Mouse (Mus musculus) cerebellum, adult 2 months (tissue): ENCODE results near the gene Hnf4a. TPM values are rescaled to one million over a fixed set of nuclear protein-coding genes. Genes with fewer than 3 reads are reported as not detected.

Experiments
- DNase-seq, 2 experiments: peaks; one replicate each; pipeline ENCODE4 v3.0.0; 2021
- H3K27ac ChIP-seq: fragments of 200-500 bp; 2 replicates; pipeline ENCODE4 v1.5.1; 2012; ENCODE audit warnings: low read length, control low read depth, inconsistent platforms; ENCODE audit not compliant: insufficient read depth
- H3K27me3 ChIP-seq: fragments of 200-500 bp; 2 replicates; pipeline ENCODE4 v1.6.1; 2012; ENCODE audit warnings: inconsistent platforms, mild to moderate bottlenecking, low read length, moderate library complexity; ENCODE audit not compliant: control insufficient read depth, insufficient read depth
- H3K4me1 ChIP-seq: fragments of 200-500 bp; 2 replicates; pipeline ENCODE4 v1.6.1; 2011; ENCODE audit warnings: low read length; ENCODE audit not compliant: control insufficient read depth, insufficient read depth
- H3K4me3 ChIP-seq: fragments of 200-500 bp; replicated peaks from 2 replicates; pipeline ENCODE3; 2011; ENCODE audit warnings: mild to moderate bottlenecking, low read depth, low read length, control low read depth; ENCODE audit not compliant: insufficient read depth
- CTCF ChIP-seq: fragments of 200-500 bp; IDR thresholded peaks from 2 replicates; pipeline ENCODE4 v1.5.1; 2011; ENCODE audit warnings: low read depth, mild to moderate bottlenecking, control low read depth, low read length, moderate library complexity, borderline replicate concordance; ENCODE audit not compliant: insufficient read depth
- POLR2A ChIP-seq: fragments of 200-500 bp; IDR thresholded peaks from 2 replicates; pipeline ENCODE4 v1.6.1; 2011; ENCODE audit warnings: low read length, control low read depth, borderline replicate concordance; ENCODE audit not compliant: insufficient read depth
- WGBS: fragments of 180-500 bp; shearing (Covaris S2); methylation state at CpG from one replicate; pipeline ENCODE4 v1.1.7; 2018; 5-methylcytosine and 5-hydroxymethylcytosine counted together
- polyA plus RNA-seq: library from polyadenylated mRNA; depleted of rRNA; stranded (reverse); fragments of >200 nt; gene quantifications from 2 replicates; pipeline ENCODE4 v1.2.3, GENCODE M21; 2012

Gene Hnf4a
- polyA plus RNA-seq, 1 experiment = 0.03 TPM

DNA sequence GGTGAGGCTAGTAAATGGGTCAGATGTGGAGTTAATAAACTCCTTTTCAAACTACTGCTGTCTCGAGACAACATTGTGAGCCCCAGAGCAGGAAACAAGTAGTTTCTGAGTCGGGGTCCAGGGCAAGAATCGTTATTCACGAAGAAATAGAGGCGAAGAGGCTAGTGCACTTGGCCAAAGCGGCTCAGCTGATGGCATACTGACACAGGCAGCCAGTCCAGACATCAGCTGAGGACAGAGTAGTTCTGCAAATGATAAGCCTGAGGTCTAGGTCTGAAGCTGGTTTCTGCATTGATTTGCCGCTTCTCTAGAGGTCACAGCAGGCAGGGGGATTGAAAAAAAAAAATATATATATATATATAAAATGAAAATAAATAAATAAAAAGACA, 95.1 kb downstream of the Hnf4a start:
- 55% methylated on average over 7 of the region's 7 CpGs for WGBS
- Histone ChIP-seq H3K27ac (peak overlapping the region; percentile 87), H3K4me3 (peak overlapping the region; percentile 82), H3K27me3 (no peaks in the 10 kb centered on the region), H3K4me1 (peaks cover 3% of the 10 kb centered on the region)
- TF ChIP-seq POLR2A = no peak
- no peak for TF ChIP-seq CTCF
- DNase-seq = peak; percentile 32 to 38

DNA sequence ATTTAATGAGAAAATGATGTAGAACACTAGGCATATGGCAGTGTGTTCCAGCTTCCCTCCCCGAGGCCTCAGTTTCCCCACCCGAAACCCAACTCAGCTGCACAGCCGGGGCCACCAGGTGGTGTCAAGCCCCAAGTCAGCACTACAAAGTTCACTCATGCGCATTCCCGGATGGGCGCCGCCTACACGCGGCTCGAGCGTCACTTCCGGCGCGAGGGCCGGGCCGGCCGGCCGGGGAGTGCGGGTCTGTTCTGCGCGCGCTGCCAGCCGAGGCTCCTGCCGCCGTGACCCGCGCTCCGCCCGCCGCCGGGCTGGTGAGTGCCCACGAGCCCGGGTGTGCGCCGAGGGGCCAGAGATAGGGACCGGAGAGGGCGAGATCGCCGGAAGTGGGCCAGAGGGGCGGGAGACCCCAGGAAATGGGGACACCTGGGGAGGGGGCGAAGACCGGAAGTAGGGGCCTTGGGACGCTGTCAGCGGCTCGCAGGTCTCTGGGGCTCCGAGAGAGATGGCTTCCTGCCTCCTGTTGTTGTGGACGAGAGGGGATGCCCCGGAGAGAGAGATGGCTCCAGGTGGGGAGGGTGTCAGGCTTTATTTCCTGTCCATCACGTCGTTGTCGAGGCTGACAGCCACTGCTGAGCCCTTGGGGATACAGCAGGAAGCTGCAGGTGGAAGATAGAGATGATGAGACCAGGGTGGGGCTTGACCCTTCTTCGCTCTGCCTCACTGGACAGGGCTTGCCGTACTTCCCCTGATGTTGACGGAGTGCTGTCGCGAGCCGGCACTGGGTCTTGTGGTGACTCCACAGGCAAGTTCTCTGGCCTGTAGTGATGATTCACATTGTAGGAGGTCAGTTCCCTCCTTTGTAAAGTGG, 95.7 kb downstream of the Hnf4a start, which contains the start of gene Ttpal:
Gene Ttpal (plus strand): TSS at position 214 of the 871 bp plus-strand sequence.
- TF ChIP-seq CTCF = peak; percentile 54; the same call in 1 of the 2 replicates
- peak; percentile 88 for TF ChIP-seq POLR2A
- Histone ChIP-seq H3K27me3 (no peaks in the 10 kb centered on the region), H3K4me1 (peaks cover 3% of the 10 kb centered on the region), H3K4me3 (peak within 1 kb of the TSS; percentile 82), H3K27ac (peak within 1 kb of the TSS; percentile 87)
- DNase-seq = peak; percentile 89 to 90
- WGBS = under 1% methylated on average over 57 of the region's 57 CpGs

DNA sequence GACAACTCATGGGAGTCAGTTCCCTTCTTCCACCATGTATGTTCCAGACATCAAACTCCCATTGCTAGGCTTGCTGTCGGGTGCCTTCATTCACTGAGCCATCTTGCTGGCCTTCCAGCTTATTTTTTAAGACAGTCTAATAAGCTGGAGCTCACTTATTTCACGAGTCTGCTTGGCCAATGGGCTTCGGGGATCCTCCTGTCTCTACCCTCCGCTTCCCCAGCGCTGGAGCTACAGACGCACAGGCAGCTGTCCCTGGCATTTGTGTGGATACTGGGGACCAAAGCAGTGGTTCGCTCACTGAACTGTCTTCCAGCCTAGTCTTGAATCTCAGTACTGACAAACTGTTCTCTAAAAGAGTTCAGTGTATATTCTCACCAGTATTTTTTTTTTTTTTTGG, 99.6 kb downstream of the Hnf4a start:
- no peak overlapping the region for H3K4me3 ChIP-seq
- WGBS = 81% methylated on average over 7 of the region's 7 CpGs
- H3K27me3 ChIP-seq = no peaks in the 10 kb centered on the region
- no peak for DNase-seq
- H3K4me1 ChIP-seq = peaks cover 10% of the 10 kb centered on the region
- no peak overlapping the region for H3K27ac ChIP-seq
- TF ChIP-seq POLR2A (no peak), CTCF (no peak)

DNA sequence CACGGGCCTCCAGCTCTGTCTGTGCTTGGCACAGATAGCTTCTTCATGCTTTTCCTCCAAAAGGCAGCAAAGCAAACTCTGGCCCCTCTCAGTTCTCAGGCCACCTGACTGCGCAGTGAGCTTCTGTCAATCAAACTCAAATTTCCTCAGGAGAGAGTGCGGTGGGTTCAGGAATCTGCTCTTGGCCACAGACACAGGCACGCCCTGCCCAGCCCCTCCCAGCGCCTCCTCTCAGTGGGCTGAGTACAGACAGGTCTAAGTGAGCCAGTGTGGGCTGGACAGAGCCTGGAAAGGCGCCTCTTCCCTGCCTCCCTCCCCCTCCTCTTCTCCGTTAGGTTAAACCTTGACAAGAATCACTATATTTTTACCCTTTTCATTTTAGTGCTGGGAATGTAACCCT, 101.4 kb downstream of the Hnf4a start:
- H3K4me1 ChIP-seq = peaks cover 7% of the 10 kb centered on the region
- WGBS = 88% methylated on average over 7 of the region's 7 CpGs
- no peak overlapping the region for H3K27ac ChIP-seq
- H3K4me3 ChIP-seq = no peak overlapping the region
- no peaks in the 10 kb centered on the region for H3K27me3 ChIP-seq
- TF ChIP-seq POLR2A (no peak), CTCF (no peak)
- no peak for DNase-seq

DNA sequence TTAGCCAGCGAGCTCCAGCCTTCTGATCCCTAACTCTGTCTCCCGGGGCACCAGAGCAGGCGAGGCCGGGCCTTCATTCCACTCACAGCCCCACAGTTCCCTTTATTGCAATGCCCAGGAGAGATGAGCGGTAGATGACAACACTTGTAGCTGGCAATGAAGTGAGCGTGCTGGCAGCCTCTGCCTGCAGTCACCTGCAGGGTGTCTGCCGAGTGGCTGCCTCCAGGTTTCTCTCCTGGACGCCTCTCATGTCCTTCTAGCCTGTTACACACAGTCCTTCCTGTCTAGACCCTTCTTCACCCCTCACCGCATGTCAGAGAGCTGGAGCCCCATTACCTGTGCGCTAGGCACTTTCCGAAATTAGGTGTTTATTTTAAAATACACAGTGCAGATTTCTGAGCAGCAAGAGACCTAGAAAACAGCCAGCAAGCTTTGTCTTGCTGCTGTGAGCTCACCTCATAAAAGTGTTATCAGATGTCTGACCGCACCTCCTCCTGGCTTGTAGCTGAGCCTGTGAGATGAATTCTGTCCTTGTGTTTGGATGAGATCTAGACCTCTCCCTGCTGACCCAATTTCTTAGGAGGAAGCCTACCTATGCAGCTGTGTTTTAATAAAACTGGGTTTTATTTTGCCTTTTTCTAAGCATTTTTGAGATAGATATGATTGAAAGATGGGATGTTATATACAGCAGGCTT, 102.8 kb downstream of the Hnf4a start:
- Histone ChIP-seq H3K4me1 (peaks cover 7% of the 10 kb centered on the region), H3K4me3 (no peak overlapping the region), H3K27ac (peak overlapping the region; percentile 66), H3K27me3 (no peaks in the 10 kb centered on the region)
- no peak for TF ChIP-seq POLR2A
- no peak; the same call in 1 of the 2 replicates for TF ChIP-seq CTCF
- peak; percentile 52 to 62 for DNase-seq
- 18% methylated on average over 12 of the region's 12 CpGs for WGBS

DNA sequence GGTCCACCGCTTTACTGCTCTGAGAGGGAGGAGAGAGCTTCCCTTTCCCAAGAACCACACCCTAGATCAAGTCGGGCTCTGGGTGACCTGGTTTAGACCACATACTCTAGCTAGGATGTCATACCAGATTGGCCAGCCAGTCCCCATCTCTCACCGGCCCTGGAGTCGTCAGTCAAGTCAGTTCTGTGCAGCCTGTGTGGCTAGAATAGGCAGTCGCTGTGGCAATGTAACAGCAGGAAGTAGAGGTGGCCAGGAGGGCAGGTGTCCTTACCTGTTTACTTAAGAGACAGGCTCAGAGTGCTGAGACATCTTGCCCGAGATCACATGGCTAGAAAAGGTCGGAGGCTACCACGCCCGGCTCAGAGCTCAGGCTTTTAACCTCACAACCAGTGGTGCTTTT, 104.6 kb downstream of the Hnf4a start:
- H3K27ac ChIP-seq = no peak overlapping the region
- TF ChIP-seq POLR2A = no peak
- TF ChIP-seq CTCF = no peak
- WGBS = 82% methylated on average over 9 of the region's 9 CpGs
- DNase-seq = no peak
- no peak overlapping the region for H3K4me3 ChIP-seq
- H3K4me1 ChIP-seq = peaks cover 7% of the 10 kb centered on the region
- no peaks in the 10 kb centered on the region for H3K27me3 ChIP-seq

DNA sequence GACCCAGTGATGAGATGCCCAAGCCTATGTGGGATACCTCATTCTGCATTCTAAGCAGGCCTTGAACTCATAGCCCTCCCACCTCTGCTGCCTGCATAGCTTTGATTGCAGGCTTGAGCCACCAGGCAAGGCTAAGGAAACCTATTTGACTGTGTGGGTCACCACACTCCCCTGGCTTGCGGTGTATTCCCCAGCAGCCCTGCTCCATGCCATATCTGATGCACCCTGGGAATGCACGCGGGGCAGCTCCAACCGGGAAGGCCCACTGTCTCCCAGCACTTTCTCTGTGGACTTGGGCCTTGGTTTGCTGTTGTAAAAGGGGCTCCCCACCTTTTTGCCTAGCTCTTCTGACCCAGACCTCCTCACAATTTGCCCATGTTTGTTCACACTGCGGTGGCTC, 106.6 kb downstream of the Hnf4a start:
- Histone ChIP-seq H3K4me1 (peaks cover 7% of the 10 kb centered on the region), H3K27ac (no peak overlapping the region), H3K27me3 (no peaks in the 10 kb centered on the region), H3K4me3 (no peak overlapping the region)
- 97% methylated on average over 5 of the region's 5 CpGs for WGBS
- TF ChIP-seq CTCF (no peak), POLR2A (no peak)
- DNase-seq = no peak
